Mouse (Mus musculus) heart, embryonic 11.5 days (tissue): Measurements from ENCODE around the gene Ppp1r21. TPM values are rescaled to one million over a fixed set of nuclear protein-coding genes. Genes with fewer than 3 reads are reported as not detected.

Experiments used
- ATAC-seq: fragments of 200-750 bp; cut with Nextera tagmentation; replicated peaks from 2 replicates; pipeline ENCODE4 v1.8.0; 2017; ENCODE audit warnings: moderate library complexity; ENCODE audit not compliant: insufficient number of reproducible peaks, low FRiP score, low TSS enrichment
- H3K27ac ChIP-seq: fragments of 300-500 bp; sonication (generic); 2 replicates; pipeline ENCODE4 v1.5.1; 2014; ENCODE audit warnings: mild to moderate bottlenecking, low read depth, low read length
- H3K27me3 ChIP-seq: fragments of 300-500 bp; sonication (generic); 2 replicates; pipeline ENCODE4 v1.6.1; 2014; ENCODE audit warnings: mild to moderate bottlenecking, low read length, mixed read lengths; ENCODE audit not compliant: control insufficient read depth, insufficient read depth
- H3K36me3 ChIP-seq: fragments of 300-500 bp; sonication (generic); 2 replicates; pipeline ENCODE4 v1.6.1; 2014; ENCODE audit warnings: mild to moderate bottlenecking, low read length, moderate library complexity, mixed read lengths; ENCODE audit not compliant: control insufficient read depth, insufficient read depth
- H3K4me1 ChIP-seq: fragments of 300-500 bp; sonication (generic); 2 replicates; pipeline ENCODE4 v1.6.1; 2014; ENCODE audit warnings: low read length; ENCODE audit not compliant: control insufficient read depth, insufficient read depth
- H3K4me2 ChIP-seq: fragments of 300-500 bp; sonication (generic); 2 replicates; pipeline ENCODE4 v1.6.1; 2014; ENCODE audit warnings: mild to moderate bottlenecking, moderate library complexity
- H3K4me3 ChIP-seq: fragments of 300-500 bp; sonication (generic); 2 replicates; pipeline ENCODE4 v1.5.1; 2014; ENCODE audit warnings: low read depth, low read length
- H3K9ac ChIP-seq: fragments of 300-500 bp; sonication (generic); 2 replicates; pipeline ENCODE4 v1.6.1; 2014; ENCODE audit warnings: mild to moderate bottlenecking, low read depth, low read length, moderate library complexity
- H3K9me3 ChIP-seq: fragments of 300-500 bp; sonication (generic); replicated peaks from 2 replicates; pipeline ENCODE4 v1.6.1; 2016; ENCODE audit warnings: low read length; ENCODE audit not compliant: control insufficient read depth
- WGBS: fragments of 180-500 bp; shearing (Covaris S2); extraction: QIAGEN DNeasy Blood & Tissue Kit; methylation state at CpG from one replicate; pipeline ENCODE4 v1.1.7; 2014; ENCODE audit not compliant: insufficient replicate concordance; 5-methylcytosine and 5-hydroxymethylcytosine counted together
- polyA plus RNA-seq: library from polyadenylated mRNA; unstranded; fragments of >200 nt; fragmentation: Nextera tagmentation; extraction: Ambion mirVana; gene quantifications from 2 replicates; pipeline ENCODE4 v1.2.1, GENCODE M21; 2014

Gene Ppp1r21
- polyA plus RNA-seq, 1 experiment from 2014 or later: 15.9 TPM

DNA sequence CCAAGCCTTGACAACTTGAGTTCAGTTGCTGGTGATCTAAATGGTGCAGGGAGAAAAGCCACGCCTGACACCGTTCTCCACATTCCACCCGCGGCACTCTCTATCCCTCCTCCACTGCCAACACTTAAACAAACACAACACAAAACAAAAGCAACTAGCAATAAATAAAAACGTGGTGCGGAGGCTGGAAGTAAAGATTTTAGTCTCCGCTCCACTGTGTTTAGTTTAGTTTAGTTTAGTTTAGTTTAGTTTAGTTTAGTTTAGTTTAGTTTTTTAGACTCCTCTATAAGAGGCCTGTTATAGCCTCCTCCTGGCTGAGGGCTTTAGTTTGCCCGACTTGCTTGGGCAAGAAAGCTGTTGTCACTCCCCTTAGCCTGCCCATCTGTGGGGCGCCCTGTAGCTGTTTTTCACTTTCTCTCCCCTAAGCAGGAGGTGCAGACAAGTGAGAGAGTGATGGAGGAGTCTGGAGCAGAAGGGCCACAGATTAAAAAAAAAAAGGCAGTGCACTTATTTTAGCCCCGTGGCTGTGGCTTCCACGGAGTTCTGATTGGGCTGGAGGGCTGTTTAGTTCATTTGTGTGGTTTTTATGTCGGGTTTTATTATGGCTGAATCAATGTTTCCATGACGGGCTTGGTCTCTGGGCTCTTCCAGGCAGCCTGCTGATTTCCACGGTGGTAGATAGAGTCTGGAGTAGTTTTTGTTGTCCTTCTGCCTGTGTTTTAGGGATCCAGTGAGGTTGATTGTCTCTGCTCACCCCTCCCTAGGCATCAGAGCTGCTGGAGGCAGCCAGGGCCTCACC is 68.9 kb downstream of the Ppp1r21 start:
- H3K27ac ChIP-seq: peak overlapping the region; percentile 74
- H3K4me1 ChIP-seq: peaks cover 13% of the 10 kb centered on the region
- no peaks in the 10 kb centered on the region for H3K27me3 ChIP-seq
- H3K4me3 ChIP-seq: peak overlapping the region; percentile 52
- H3K36me3 ChIP-seq: no peaks in the 10 kb centered on the region
- ATAC-seq: no peak
- H3K4me2 ChIP-seq: peak overlapping the region; percentile 74
- no peaks in the 10 kb centered on the region for H3K9me3 ChIP-seq
- peak overlapping the region; percentile 64 for H3K9ac ChIP-seq
- WGBS: 17% methylated on average over 14 of the region's 14 CpGs

DNA sequence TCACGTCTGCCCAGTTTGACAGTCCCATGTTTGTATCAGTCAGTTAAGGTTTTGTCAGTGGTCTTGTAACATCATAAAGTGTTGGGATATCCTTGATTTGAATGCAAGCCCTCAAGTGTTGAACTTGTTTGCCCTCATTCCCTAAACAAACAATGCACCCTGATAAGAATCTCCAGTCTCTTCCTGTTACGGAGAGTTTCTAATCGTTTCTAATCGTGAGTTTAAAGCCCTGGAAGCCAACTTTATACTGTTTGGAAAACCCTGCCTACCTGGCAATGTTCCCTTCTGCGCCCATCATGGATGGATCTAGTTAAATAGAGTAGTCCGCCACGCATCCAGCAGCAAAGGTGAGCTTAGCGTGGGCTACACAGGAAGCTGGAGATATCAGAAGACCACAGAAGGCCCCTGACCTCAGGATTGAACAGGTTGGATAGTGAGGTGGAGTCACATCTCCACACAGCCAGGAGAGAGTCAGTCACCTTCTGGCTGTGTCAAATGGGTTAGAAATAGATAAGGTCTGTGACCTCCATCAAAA is 70.6 kb downstream of the Ppp1r21 start:
- Histone ChIP-seq H3K4me3 (no peak overlapping the region), H3K27me3 (no peaks in the 10 kb centered on the region), H3K36me3 (no peaks in the 10 kb centered on the region), H3K9ac (no peak overlapping the region), H3K27ac (no peak overlapping the region), H3K9me3 (no peaks in the 10 kb centered on the region), H3K4me2 (no peak overlapping the region), H3K4me1 (peaks cover 13% of the 10 kb centered on the region)
- WGBS: 59% methylated on average over 8 of the region's 8 CpGs
- no peak for ATAC-seq

DNA sequence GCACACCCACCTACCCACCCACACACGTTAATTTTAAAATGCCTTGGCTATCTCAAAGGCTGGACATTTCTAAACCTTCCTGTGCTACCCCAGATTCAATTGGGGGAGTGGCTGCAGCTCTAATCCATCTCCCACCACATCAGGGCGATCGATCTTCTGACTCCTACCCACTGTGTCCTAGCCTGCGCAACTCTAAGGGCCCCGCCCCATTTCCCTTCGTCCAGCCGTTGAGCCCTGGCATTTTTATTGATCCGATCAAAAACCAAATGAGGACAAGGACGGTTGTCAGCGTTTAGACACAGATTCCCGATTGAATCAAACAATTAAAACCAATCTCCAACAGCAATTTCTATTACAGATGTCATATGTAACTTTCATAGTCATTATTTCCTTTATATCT is 74.0 kb downstream of the Ppp1r21 start:
- ATAC-seq: no peak
- WGBS: 87% methylated on average over 11 of the region's 11 CpGs
- H3K4me1 ChIP-seq: peaks cover 11% of the 10 kb centered on the region
- H3K9ac ChIP-seq: no peak overlapping the region
- no peaks in the 10 kb centered on the region for H3K9me3 ChIP-seq
- H3K27me3 ChIP-seq: no peaks in the 10 kb centered on the region
- no peaks in the 10 kb centered on the region for H3K36me3 ChIP-seq
- no peak overlapping the region for H3K4me2 ChIP-seq
- H3K4me3 ChIP-seq: no peak overlapping the region
- H3K27ac ChIP-seq: no peak overlapping the region

DNA sequence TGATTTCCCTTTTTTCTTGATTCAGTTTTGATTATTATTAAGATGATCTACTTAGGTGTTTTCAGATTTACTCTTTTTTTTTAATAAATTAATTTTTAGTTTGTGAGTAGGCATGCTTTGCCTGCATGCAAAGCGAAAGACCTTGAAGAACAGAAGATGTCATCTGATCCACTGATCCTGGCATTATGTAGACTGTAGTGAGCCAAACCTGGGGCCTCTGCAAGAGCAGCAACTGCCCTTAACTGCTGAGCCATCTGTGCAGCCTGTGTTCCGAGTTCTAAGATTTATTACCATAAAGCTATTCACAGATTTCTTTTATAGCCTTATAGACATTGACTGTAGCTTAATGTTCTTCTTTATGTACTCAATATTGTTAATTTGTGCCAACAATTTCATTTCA is 76.1 kb downstream of the Ppp1r21 start:
- Histone ChIP-seq H3K4me2 (no peak overlapping the region), H3K27me3 (no peaks in the 10 kb centered on the region), H3K27ac (no peak overlapping the region), H3K9ac (no peak overlapping the region), H3K4me3 (no peak overlapping the region), H3K9me3 (no peaks in the 10 kb centered on the region), H3K4me1 (peaks cover 4% of the 10 kb centered on the region; the same call in 1 of the 2 replicates), H3K36me3 (no peaks in the 10 kb centered on the region)
- 85% methylated on average over 2 of the region's 2 CpGs for WGBS
- no peak for ATAC-seq

DNA sequence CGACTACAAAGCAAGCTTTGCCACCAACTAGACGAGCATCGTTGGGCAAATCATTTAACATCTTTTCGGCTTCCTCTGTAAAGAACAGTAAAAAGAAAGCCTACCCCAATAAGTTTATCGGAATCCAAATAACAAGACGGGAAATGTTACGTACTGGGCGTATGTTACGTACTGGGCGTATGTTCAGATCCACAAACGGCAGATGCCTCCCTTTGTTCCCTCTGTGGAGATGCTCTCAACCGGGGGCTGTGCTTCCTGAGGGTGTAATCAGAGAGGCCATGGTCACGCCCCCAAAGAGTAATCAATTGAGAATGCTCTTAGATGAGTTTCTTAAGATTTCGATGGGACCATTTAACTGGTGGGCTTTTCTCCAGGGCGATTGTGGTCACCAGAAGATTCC is 79.4 kb downstream of the Ppp1r21 start:
- H3K27me3 ChIP-seq: no peaks in the 10 kb centered on the region
- no peak overlapping the region for H3K27ac ChIP-seq
- no peak overlapping the region for H3K9ac ChIP-seq
- H3K4me1 ChIP-seq: peaks cover 4% of the 10 kb centered on the region; the same call in 1 of the 2 replicates
- ATAC-seq: no peak
- 84% methylated on average over 15 of the region's 15 CpGs for WGBS
- H3K9me3 ChIP-seq: no peaks in the 10 kb centered on the region
- no peaks in the 10 kb centered on the region for H3K36me3 ChIP-seq
- no peak overlapping the region for H3K4me3 ChIP-seq
- H3K4me2 ChIP-seq: no peak overlapping the region

DNA sequence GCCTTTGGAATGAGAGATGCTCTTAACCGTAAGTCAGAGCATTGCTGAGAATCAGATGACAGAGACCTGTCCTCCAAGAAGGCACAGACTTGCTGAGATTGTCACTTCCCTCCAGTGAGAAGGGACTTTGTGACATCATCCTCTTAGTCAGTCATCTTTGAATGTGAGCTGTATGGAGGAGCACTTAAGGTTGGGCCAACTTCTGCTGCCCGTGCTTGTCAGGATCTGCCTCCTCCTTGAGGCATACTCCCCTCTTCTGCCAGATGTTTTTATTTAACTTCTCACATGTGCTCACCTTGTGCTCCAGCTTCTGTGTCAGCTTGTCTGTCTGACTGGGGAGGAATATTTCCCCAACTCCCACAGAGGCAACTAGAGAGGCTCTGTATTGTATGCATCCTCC is 81.1 kb downstream of the Ppp1r21 start:
- no peaks in the 10 kb centered on the region for H3K36me3 ChIP-seq
- no peak overlapping the region for H3K4me2 ChIP-seq
- ATAC-seq: no peak
- peaks cover 4% of the 10 kb centered on the region; the same call in 1 of the 2 replicates for H3K4me1 ChIP-seq
- no peak overlapping the region for H3K4me3 ChIP-seq
- no peaks in the 10 kb centered on the region for H3K27me3 ChIP-seq
- H3K9me3 ChIP-seq: no peaks in the 10 kb centered on the region
- H3K9ac ChIP-seq: no peak overlapping the region
- WGBS: 61% methylated on average over 2 of the region's 2 CpGs
- no peak overlapping the region for H3K27ac ChIP-seq

GRCm38 (mm10) chr17:88613172-88613571 is 83.3 kb downstream of the Ppp1r21 start:
- Histone ChIP-seq H3K27ac (no peak overlapping the region), H3K4me2 (no peak overlapping the region), H3K36me3 (no peaks in the 10 kb centered on the region), H3K4me3 (no peak overlapping the region), H3K9ac (no peak overlapping the region), H3K4me1 (peaks cover 4% of the 10 kb centered on the region; the same call in 1 of the 2 replicates), H3K9me3 (no peaks in the 10 kb centered on the region), H3K27me3 (no peaks in the 10 kb centered on the region)
- 66% methylated on average over 6 of the region's 6 CpGs for WGBS
- no peak for ATAC-seq

- H3K4me2 ChIP-seq: no peak overlapping the region
- H3K4me3 ChIP-seq: no peak overlapping the region
- H3K36me3 ChIP-seq: no peaks in the 10 kb centered on the region
- H3K9me3 ChIP-seq: no peaks in the 10 kb centered on the region
- H3K9ac ChIP-seq: no peak overlapping the region
- WGBS: 65% methylated on average over 3 of the region's 3 CpGs
- peaks cover 4% of the 10 kb centered on the region; the same call in 1 of the 2 replicates for H3K4me1 ChIP-seq
- no peak overlapping the region for H3K27ac ChIP-seq
- H3K27me3 ChIP-seq: no peaks in the 10 kb centered on the region
- ATAC-seq: no peak
Observed at GRCm38 (mm10) chr17:88613721-88614120, 83.8 kb downstream of the Ppp1r21 start.

DNA sequence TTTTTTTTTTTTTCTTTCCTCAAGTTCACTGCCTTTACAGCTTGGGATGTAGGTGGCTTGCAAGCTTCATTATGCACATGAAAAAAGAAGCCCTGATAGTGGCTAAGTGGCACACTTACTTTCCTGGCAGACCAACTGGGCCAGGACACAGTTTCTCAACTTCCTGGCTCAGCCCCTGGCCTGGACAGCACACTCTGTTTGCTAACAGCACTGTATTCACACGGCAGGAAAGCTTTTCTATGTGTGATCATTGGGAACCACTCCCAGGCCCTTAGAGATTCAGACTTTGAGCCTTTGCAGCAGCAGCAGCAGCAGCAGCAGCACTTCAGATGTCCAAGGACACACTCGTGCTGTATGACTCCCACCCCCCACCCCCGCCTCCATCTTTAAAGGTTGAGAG is 84.3 kb downstream of the Ppp1r21 start:
- no peaks in the 10 kb centered on the region for H3K9me3 ChIP-seq
- H3K9ac ChIP-seq: no peak overlapping the region
- H3K27ac ChIP-seq: no peak overlapping the region
- H3K4me2 ChIP-seq: no peak overlapping the region
- H3K36me3 ChIP-seq: no peaks in the 10 kb centered on the region
- H3K4me3 ChIP-seq: no peak overlapping the region
- 32% methylated on average over 3 of the region's 3 CpGs for WGBS
- peaks cover 4% of the 10 kb centered on the region; the same call in 1 of the 2 replicates for H3K4me1 ChIP-seq
- no peak for ATAC-seq
- no peaks in the 10 kb centered on the region for H3K27me3 ChIP-seq
